Mouse (Mus musculus) cerebellum, adult 9-10 months (tissue): ENCODE measurements around the gene Foxn1.

Source experiments
- DNase-seq: peaks from one replicate; pipeline ENCODE4 v3.0.0; 2022

Foxn1 gene

DNA sequence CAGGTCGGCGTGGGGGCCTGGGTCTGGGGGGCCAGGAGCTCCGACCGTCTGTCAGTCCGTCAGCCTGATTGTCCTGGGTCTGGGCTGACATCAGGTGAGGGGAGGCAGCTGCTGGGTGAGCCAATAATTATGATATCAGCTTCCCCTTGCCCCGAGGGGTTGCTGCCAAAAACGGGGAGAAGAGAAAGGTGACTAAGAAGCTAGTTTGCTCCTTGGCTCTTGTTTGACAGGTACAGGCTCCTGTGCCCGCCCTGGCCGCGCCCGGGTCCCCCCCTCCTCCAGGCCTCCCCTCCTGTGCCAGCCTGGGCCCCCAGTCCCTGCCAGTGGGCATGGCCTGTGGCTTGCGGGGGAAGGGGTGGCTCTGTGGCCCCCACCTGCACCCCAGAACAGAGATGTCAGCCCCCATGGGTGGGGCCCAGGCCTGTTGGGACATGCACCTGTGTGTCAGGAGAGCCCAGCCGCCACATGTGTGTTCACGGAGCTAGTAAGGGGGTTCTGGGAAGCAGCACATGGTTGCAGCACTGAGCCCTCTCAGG, at the start of gene Foxn1:
Gene Foxn1 (minus strand): TSS at position 51 of the 536 bp plus-strand sequence.
- DNase-seq: no peak

DNA sequence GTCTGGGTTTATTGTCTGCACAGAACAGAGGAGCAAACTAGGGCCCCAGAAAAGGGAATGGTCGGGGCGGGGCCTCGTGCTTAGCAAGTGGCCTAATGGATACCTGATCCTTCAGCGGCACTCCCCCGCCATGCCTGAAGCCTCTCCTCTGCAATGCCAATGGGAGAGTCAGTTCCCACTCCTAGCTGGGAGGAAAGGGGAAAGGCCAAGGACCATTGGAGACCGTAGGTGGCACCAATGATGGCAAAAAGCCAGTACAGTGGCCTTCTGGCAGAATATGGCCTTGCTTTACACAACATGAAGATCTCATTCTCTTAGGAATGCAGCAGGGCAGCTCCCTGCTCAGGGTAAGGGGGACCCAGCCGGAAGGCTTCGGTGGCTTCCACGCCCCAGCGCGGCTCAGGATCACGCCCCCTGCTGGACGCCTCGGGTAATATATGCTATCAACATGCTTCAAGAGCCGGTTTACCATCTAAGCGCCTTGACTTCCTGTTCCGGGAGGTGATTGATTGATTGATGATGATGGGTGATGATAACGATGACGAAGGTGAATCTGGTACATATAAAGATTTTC, 49.5 kb upstream of the Foxn1 start:
- DNase-seq: no peak

DNA sequence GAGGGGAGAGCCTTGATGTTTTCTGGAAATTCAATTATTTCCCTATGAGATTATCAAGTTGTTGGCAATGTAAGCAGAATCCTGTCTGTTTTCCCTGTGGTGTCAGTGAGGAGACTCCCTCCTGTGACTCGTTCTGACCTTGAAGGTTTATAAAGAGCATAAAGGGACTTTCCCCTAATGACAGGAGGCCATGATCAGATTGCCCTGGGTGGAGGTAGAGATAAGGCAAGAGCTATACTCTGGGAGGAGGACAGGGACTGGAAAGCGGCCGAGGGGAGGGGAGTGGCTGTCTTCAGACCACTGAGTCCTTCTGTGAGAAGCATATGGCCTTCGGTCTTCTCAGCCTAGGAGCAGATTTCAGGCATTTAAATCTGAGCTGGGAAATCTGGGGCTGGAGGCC, 47.7 kb upstream of the Foxn1 start:
- DNase-seq: no peak

DNA sequence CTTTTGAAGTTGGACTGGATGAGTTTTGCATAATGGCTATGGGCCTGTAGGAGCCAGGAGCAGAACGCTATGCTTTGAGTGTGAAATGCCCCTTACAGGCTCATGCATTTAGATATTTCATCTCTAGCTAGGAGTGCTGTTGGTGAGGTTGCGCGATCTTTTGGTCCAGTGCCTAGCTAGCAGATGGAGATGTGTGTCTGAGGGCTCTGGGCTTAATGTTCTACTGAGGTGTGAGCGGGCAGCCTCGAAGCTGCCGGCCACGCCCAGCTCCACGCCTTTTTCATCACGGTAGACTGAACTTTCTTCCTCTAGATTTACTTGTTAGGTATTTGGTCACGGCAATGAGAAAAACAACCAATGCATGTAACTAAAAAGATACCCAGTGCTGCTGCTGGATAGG, 44.8 kb upstream of the Foxn1 start:
- no peak for DNase-seq

DNA sequence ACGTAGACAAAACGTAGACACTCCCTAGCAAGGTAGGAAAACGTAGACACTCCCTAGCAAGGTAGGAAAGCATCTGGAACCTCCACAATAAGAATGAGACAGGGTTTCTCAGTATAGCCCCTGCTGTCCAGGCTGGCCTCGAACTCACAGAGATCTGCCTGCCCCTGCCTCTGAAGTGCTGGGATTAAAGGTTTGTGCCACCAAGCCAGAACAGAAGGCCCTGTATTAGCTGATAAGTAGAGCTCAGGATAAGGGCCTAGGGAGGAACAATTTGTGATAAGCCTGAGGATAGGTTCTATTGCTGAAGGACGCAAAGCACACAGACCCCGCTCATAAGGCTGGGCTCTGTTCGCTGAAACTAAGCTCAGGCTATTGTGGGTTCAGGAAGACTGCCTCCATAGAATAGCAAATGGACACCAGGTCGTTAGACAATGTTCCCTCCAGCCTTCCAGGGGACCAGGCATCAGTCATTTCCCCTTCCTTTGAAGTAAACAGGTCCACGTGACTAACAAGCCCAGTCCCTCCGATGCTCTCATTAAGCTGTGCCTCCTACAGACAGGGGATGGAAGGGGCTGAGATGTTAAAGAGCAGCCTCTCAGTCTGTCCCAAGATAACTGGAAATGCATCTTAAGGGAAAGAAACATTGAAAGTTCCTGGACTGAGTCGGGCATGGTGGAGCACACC, 44.0 kb upstream of the Foxn1 start:
- no peak for DNase-seq

DNA sequence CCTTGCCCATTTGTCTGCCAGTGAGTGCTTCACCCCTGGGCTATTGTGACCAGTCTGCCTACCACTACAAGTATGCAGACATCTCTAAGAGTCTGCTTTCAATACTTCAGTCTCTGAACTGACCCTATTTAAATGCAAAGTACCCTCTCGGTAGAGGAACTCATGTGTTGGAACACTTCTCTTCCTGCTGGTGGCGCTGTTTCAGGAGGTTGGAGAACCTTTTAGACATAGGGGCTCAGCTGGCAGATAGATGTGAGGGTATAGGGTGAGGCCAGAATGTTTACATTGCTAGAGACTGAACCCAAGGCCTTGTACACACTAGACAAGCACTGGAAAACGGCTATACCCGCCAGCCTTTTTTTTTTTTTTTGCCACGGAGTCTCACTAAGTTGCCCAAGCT, 42.0 kb upstream of the Foxn1 start:
- DNase-seq: no peak

DNA sequence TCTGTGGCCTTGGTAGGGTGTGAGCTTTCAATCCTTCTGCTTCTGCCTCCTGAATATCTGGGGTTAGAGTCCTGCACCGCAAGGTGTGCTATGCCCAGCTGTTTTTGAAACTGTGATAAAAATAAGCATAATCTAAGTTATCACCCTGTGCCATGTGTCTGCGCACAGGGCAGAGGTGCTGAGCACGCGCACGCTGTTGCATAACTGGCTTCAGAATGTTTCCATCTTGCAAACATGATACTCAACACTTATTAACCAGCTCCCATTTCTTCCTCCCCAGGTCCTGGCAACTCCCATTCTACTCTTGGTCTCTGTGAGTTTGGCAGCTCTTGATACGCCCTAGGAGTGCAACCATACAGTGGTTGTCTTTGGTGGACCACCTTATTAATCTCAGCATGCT, 41.3 kb upstream of the Foxn1 start:
- DNase-seq: no peak

DNA sequence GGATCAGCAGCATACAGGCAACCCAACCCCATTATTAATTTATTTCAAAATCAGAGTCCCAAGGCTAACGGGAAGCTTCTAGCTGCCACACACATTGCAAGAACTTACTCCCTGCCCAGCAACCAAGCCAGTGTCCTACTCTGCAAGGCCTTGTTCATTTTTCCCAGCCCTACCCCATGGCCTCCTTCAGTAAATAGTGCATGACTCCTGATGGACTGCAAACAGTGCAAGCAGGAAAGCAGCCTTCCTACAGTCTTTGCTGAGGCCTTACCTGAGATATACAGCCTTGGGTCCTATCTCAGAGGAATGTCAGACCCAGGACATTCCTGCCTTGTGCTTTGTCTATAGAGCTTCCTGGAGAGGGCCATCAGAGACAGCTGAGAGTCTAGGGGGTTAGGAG, 39.2 kb upstream of the Foxn1 start:
- DNase-seq: no peak

DNA sequence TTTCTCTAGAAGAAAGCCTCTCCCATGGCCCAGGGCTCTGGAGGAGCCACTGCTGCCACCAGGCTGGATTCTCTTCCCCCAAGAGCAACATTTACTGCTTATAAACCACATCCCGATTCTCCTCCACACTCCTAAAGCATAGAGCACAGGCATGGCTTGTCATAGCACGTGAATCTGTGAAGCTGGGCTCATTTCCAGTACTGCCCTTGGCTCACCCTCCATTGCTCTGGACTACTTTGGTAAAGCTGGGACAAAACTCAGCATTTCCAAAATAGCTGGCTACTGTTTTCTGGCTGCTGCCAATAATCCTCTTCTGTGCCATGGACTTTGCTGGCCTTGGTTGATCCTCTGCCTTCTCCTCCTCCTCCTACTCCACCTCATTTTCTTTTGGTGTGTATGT, 38.0 kb upstream of the Foxn1 start:
- peak; percentile 15 for DNase-seq

DNA sequence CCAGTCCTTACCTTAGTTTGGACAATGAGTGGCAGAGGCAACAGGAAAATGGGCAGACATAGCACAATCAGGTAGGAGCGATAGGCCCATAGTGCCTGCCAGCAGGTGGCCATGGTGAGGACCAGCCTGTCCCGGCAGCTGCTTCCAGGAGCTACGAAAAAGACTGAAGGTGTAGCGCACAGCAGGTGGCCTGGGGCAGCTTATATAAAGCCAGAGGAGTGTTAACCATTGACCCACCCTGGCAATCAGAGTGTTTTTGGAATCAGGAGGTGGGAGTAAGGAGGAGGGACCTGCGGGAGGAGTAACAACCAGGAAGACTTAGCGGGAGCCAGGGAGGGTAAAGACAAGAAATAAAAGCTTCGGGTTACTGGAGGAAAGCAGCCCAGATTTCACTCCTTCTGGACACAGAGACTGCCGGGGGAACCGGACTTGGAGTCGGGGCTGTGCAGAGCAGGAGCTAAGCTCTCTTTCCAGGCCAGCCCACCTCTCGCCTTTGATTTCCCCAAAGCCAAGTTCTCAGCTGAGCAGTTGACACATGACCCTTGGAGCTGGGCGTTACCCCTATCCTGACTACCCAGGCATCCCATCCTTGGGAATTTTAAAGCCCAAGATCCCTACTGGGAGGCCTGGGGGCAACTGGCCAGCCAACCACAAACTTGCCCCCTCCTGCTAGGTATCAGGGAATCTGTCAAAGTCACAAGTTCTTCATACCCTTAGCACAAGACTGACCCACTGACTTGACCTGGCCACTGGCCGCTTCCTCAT, 35.9 kb upstream of the Foxn1 start, which contains the start of gene Slc13a2:
Gene Slc13a2 (minus strand): TSS at position 163 of the 765 bp plus-strand sequence.
- DNase-seq: no peak

DNA sequence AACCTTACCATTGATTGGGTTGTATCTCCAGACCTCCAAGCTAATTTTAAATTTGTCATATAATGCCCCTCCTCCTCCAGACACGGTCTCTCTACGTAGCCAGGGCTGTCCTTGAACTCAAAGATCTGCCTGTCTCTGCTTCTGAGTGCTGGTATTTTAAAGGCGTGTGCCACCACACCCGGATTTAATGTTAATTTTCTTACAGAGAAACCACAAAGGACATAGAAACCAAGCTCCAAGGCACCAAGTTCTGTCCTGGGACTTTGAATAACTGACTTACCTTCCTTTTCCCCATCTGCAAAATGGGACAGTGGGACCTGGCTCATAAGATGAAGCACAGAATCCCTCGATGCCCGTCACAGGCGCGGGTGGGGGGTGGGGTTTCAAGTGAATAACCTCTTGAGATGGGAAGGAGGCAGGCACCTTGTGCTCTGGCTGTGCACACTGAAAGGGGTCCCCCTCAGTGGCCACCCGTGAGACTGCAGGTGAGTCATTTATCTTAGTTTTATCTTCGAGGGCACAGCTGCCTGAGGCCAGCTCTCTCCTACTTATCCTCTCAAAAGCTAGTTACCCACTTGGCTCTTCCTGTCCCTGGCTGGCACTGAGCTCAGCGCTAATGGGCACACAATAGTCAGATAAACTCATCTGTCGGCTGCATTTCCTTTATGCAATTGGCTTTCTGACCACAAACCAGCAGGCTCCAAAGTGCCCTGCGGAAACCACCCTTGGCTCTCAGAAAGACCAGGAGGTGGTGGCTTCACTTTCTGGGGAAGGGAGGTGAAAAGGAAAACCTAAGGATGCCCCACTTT, 35.0 kb upstream of the Foxn1 start:
- DNase-seq: no peak

DNA sequence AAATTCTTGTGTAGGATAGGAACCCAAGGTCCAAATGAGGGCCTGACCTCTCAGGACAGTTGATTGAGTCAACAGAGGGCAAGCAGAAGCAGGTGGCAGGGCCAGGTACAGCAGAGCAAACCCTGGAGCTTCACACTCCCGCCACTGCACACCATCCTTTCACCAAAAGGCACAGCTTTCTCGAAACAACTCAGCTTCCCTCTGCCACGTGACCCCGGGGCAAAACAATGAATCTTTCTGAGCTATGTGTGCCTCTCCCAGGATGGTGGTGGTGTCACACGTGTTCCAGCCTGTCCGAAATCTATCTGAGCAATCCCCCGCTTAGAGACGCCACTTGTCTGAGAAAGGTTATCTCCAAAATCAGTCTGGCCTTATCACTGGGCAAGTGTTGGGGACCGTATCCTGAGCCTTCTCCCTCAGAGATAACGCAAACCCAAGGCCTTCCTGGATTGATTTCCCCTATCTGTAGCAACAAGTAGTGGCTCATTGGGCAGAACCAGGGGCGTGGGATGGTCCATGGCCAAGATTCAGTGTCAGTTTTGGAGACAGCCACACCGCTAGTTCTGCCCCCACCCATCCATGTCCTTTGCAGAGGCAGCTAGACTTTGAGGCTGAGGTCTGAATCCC, 34.0 kb upstream of the Foxn1 start:
- no peak for DNase-seq

DNA sequence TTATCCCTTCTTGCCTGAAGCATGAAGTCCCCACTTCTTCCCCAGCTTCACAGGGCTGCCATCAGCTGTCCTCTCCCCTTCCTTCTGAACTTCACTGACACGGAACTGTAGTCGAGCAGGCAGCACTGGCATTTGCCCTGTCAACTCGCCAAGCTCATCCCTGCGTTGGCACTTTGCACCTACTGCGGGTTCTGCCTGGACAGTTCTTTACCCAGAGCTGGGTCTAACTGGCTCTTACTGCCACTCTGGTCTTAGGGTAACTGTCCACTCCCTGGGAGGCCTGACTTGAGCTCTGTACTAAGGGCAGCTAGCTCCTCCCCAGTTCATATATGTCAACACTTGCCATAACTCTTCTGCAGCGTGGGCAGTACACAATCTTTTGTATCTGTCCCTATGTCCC, 30.5 kb upstream of the Foxn1 start:
- DNase-seq: no peak

DNA sequence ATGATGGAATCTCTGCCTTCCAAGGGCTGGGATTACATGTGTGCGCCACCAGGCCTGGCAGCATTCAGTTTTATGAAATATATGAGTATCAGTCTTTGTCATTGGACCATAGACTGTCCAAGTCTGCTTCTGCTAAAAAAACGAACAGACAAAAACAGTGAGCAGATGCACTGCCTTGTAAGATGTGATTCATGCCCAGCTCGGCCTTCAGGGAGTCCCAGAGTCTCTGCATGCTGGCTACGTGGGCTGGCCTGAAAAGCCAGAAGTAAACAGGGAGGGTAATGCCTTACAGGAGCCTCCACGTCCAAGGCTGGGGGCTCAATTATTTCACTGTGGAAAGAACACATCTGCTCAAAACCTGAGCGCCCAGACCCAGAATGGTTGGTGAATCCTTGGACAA, 26.5 kb upstream of the Foxn1 start:
- DNase-seq: no peak

DNA sequence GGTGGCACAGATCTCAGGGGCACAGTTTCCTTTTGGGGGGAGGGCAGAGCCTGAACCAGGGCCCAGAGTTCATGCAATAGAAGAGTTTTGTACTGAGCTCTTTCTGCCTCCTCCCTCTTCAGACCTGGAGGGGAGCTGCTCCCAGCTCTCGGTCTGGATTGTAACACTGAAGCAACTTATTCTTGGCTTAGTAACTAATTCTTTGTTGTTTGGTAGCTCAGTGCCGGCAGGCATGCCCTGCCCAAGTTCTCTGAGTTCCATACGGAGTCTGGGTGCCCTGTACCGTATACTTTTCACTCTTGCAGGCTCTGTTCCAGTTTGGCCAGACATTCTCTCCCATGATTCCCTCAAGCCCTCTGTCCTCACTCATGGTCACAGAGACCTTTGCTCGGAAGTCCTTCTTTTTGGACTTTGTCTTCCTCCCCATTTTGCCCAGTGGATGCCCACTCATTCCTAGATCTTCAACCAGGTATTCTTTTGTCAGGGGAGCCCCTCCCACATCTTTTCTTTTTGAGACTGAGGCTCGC, 26.0 kb upstream of the Foxn1 start:
- DNase-seq: no peak

DNA sequence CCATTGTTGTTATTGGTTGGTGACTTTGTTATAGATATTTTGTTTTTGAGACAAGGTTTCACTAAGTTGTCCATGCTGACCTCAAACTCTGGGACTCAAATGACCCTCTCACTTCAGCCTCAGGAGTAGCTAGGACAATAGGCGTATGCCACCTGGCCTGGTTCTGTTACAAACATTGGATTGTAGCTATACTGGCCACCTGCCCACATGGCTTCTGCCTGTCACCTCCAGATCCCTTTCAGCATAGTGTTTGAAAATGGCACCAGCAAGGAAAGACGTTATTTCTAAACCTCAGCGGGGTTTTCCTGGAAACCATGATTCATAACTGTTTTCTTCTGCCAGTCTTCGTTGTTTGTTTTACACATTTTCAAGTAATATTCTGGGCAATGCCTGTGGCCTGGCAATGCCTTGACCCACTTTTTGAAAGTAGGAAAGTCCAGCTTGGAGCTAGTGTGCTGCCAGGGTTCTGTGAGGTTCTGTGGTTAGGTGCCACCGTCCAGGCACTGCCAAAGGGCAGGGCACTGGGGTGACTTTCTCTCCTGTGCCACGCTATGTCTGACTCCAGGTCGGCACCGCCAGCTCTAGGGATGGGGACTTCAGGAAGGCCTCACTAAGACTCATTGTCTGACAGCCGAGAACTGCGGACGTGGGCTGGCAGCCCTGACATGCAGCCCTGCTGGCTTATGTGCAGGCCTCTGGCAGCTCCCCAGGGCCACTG, 25.4 kb upstream of the Foxn1 start:
- DNase-seq: peak; percentile 45

DNA sequence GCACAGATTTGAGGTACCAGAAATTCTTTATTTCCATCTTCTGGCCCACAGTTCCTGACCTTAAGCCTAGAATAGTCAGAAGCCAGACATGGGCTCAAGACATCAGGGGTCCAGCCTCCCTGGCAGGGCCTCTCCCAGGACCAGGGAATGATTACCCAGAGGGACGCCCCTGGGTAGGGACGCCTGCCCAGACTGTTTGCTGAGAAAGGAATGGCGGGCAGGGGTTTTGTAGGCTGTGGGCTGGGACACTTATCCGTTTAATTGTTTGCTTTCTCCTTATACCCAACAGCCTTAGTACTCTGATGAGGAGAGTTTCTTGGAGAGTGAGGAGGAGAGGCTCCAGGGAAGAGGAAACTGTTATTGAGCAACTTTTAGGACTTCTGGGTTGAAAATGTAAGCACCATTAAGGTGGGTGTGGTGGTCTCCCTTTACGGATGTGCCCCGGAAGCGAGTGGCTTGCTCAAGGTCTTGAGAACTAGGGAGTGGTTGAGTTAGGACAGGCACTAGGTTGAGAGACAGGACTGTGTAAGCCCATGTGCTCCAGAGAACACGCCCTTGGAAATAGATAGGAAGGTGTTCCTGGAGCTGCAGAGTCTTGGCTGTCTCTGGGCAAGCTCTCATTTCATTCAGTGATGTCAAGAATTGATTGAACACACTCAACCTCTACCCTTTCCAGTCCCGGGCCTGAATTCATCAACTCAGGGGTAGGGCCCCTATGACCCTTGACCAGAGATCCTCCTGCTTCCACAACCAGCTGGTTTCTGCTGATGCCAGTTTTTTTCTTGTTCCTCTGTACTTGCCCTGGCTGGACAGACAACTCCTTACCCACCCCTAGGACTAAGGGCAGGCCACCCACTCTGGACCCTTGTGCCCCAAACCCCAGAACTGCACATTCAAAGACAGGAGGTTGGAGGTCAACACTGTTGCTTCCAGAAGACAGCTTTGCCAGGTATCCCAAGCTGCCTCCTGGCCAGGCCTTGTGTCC, 22.2 kb upstream of the Foxn1 start:
- DNase-seq: no peak

DNA sequence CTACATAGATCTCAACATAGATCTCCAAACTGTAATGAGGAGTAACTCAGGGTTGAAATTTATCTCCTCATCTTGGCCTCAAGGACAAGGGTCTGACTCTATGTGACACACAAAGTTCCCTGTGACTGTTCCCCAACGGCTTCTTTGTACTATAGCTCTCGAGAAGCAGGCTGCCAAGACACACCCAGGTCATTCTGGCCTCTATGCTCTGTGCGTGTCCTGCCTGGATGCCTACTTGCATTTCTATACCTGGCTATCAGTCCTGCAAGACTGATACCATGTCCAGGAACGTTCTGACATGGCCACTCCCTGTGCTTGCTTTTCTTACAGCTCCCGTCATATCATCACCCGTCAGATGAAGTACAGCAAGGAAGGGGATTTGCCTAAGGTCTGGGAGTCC, 15.7 kb upstream of the Foxn1 start:
- no peak for DNase-seq

DNA sequence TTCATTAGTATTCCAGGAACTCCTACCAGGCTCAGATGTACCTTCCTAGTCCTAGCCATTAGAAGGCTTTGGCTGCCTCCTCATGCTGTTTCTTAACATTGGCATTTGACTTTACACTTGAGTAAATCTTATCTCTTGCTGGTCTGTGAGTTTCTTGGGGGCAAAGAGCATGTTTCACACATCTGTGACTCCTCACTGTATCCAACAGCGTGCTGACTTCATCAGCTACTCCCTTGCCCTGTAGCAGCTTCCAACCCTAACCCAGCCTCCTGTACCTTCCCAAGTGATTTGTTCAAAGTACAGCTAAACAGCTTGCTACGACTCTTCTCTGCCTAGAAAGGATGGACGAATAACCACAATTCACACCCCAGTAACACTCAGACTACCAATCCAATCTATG, 15.1 kb upstream of the Foxn1 start:
- no peak for DNase-seq

DNA sequence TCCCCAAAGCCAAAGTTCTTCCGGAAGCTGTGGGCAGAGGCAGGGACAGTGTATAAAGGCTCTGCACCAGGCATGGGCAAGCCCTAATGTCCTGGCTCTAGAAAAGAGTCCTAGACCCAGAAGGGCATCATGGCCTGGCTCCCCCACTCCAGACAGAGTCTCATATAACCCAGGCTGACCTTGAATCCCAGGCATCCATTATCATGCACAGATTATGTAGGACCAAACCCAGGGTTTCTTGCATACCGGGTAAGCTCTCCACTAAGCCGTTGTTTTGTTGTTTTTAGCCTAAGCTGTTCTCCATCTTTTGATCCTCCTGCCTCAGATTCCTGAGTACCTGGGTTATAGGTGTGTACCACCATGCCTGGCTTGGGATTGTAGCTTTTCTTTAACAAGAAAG, 14.6 kb upstream of the Foxn1 start:
- no peak for DNase-seq
